Mouse (Mus musculus) urinary bladder, adult 2 months (tissue): ENCODE measurements around the gene Fshr. TPM values are rescaled to one million over a fixed set of nuclear protein-coding genes. Genes with fewer than 3 reads are reported as not detected.

Source experiments
- DNase-seq: peaks from one replicate; pipeline ENCODE4 v3.0.0; 2022; ENCODE audit warnings: low spot score
- polyA plus RNA-seq: library from polyadenylated mRNA; depleted of rRNA; stranded (reverse); fragments of >200 nt; gene quantifications from 2 replicates; pipeline ENCODE4 v1.2.3, GENCODE M21; 2012

Gene Fshr
- polyA plus RNA-seq, 1 experiment = not detected

GRCm38 (mm10) chr17:89034627-89035026 lies 165.8 kb downstream of the Fshr start:
- DNase-seq = no peak

GRCm38 (mm10) chr17:89032981-89033380 lies 167.5 kb downstream of the Fshr start:
- no peak for DNase-seq

- DNase-seq = no peak
These were observed 181.0 kb downstream of the Fshr start for GRCm38 (mm10) chr17:89019518-89019917.

- no peak for DNase-seq
These were observed 183.5 kb downstream of the Fshr start for GRCm38 (mm10) chr17:89017002-89017401.

GRCm38 (mm10) chr17:89013691-89014090 lies 186.8 kb downstream of the Fshr start:
- no peak for DNase-seq

GRCm38 (mm10) chr17:89009117-89009516 lies 191.4 kb downstream of the Fshr start:
- no peak for DNase-seq

GRCm38 (mm10) chr17:89008680-89009079 lies 191.8 kb downstream of the Fshr start:
- DNase-seq = no peak

- no peak for DNase-seq
These were observed 194.5 kb downstream of the Fshr start for GRCm38 (mm10) chr17:89005959-89006358.

- no peak for DNase-seq
These were observed 200.6 kb downstream of the Fshr start for GRCm38 (mm10) chr17:88999907-89000306.

GRCm38 (mm10) chr17:88998243-88998642 lies 202.2 kb downstream of the Fshr start:
- DNase-seq = no peak

GRCm38 (mm10) chr17:88991238-88991637 lies 209.2 kb downstream of the Fshr start:
- DNase-seq = no peak

GRCm38 (mm10) chr17:88980708-88981355 lies 219.6 kb downstream of the Fshr start:
- no peak for DNase-seq

GRCm38 (mm10) chr17:88974538-88974937 lies 225.9 kb downstream of the Fshr start:
- no peak for DNase-seq

GRCm38 (mm10) chr17:88966028-88966427 lies 234.4 kb downstream of the Fshr start:
- DNase-seq = no peak

GRCm38 (mm10) chr17:88954011-88954410 lies 246.5 kb downstream of the Fshr start:
- DNase-seq = no peak

GRCm38 (mm10) chr17:88938153-88938681 lies 262.3 kb downstream of the Fshr start:
- DNase-seq = no peak

- DNase-seq = no peak
These were observed 262.9 kb downstream of the Fshr start for GRCm38 (mm10) chr17:88937341-88938152.

GRCm38 (mm10) chr17:88936941-88937340 lies 263.5 kb downstream of the Fshr start:
- no peak for DNase-seq
